Mouse (Mus musculus): ENCODE data around the gene Dmxl2. TPM values are rescaled to one million over a fixed set of nuclear protein-coding genes. Genes with fewer than 3 reads are reported as not detected.

Dmxl2 gene
- polyA plus RNA-seq, 1 experiment from 2014 or later: 7.7 TPM

DNA sequence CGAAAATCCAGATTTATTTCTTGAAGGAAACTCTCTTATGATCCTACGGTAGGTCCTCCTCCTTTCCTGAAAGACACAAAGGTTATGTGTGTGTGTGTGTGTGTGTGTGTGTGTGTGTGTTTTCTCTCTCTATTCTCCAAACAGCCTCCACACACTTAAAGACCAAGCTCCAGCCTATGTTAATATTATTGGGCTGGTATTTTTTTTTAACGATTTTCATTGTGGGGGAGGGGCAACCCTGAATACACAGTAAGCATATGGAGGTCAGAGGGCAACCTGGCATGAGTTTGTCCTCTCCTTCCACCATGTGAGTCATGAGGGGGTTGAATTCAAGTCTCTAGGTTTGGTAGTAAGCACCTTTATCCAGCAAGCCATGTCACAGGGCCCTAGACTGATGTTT, 1.6 kb downstream of the Dmxl2 start:
- Histone ChIP-seq H3K9ac (no peak overlapping the region), H3K4me1 (replicated peaks) (no peaks in the 10 kb centered on the region), H3K4me2 (no peak overlapping the region), H3K27me3 (replicated peaks) (peaks cover 3% of the 10 kb centered on the region), H3K4me3 (no peak overlapping the region), H3K27ac (ENCODE audit: poor library complexity, severe bottlenecking) (no peak overlapping the region), H3K36me3 (no peaks in the 10 kb centered on the region), H3K9me3 (replicated peaks) (no peaks in the 10 kb centered on the region)
- 78% methylated on average over 3 of the region's 3 CpGs for WGBS
- ATAC-seq (ENCODE audit: insufficient number of reproducible peaks, low FRiP score): no peak

- H3K9ac ChIP-seq: no peak overlapping the region
- H3K4me1 ChIP-seq (replicated peaks): no peaks in the 10 kb centered on the region
- H3K4me2 ChIP-seq: no peak overlapping the region
- no peak for ATAC-seq (ENCODE audit: insufficient number of reproducible peaks, low FRiP score)
- H3K27ac ChIP-seq (ENCODE audit: poor library complexity, severe bottlenecking): no peak overlapping the region
- H3K36me3 ChIP-seq: no peaks in the 10 kb centered on the region
- no peaks in the 10 kb centered on the region for H3K9me3 ChIP-seq (replicated peaks)
- 83% methylated on average over 6 of the region's 6 CpGs for WGBS
- H3K4me3 ChIP-seq: no peak overlapping the region
- H3K27me3 ChIP-seq (replicated peaks): no peaks in the 10 kb centered on the region; the same call in 1 of the 2 replicates
These were observed 2.1 kb downstream of the Dmxl2 start for GRCm38 (mm10) chr9:54499291-54499690.

- H3K27me3 ChIP-seq (replicated peaks): no peaks in the 10 kb centered on the region
- H3K4me2 ChIP-seq: no peak overlapping the region
- no peaks in the 10 kb centered on the region for H3K4me1 ChIP-seq (replicated peaks)
- no peak overlapping the region for H3K4me3 ChIP-seq
- no peak overlapping the region for H3K27ac ChIP-seq (ENCODE audit: poor library complexity, severe bottlenecking)
- no peaks in the 10 kb centered on the region for H3K9me3 ChIP-seq (replicated peaks)
- H3K9ac ChIP-seq: no peak overlapping the region
- WGBS: 92% methylated on average over 2 of the region's 2 CpGs
- no peak for ATAC-seq (ENCODE audit: insufficient number of reproducible peaks, low FRiP score)
- no peaks in the 10 kb centered on the region for H3K36me3 ChIP-seq
These were observed 11.0 kb downstream of the Dmxl2 start for GRCm38 (mm10) chr9:54490431-54490830.

DNA sequence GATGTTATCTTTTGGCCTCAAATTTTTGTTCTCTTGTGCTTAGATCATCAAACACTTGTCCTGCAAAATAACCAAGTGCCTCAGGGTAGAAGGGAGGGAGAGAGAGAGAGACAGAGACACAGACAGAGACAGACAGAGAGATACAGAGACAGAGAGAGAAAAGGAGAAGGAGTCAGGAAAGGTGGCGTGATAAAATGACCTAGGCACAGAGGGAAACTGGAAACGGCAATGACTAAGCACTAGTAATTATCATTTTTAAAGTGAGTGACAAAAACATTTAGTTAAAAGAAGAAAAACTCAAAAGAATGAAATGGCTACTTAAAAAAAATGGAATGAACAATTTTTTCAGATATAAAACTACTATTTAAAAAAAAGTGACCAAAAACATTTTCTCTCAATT, 11.8 kb downstream of the Dmxl2 start:
- Histone ChIP-seq H3K27ac (ENCODE audit: poor library complexity, severe bottlenecking) (no peak overlapping the region), H3K36me3 (no peaks in the 10 kb centered on the region), H3K9ac (no peak overlapping the region), H3K4me1 (replicated peaks) (no peaks in the 10 kb centered on the region), H3K27me3 (replicated peaks) (no peaks in the 10 kb centered on the region), H3K9me3 (replicated peaks) (no peaks in the 10 kb centered on the region), H3K4me3 (no peak overlapping the region), H3K4me2 (no peak overlapping the region)
- ATAC-seq (ENCODE audit: insufficient number of reproducible peaks, low FRiP score): no peak
- 74% methylated on average over 2 of the region's 2 CpGs for WGBS

DNA sequence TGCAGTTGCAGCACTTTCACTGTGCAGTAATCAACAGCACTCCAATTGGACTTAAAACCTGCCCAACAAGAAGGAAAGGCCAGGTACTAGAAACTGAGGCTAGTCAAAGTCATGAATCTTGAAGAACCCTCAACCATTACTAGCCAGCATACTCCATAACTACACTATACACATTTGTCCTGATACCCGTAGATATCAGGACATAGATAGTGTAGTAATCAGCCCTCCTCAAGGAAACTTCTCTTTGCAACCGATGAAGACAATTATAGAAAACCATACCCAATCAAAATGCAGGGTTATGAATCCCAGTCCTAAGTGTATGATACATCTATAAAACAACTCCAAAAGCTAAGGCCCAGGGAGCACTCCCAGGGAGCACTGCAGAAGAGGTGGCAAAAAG, 16.5 kb downstream of the Dmxl2 start:
- H3K4me1 ChIP-seq (replicated peaks): no peaks in the 10 kb centered on the region
- H3K9ac ChIP-seq: no peak overlapping the region
- WGBS: 75% methylated on average over 2 of the region's 2 CpGs
- no peaks in the 10 kb centered on the region for H3K27me3 ChIP-seq (replicated peaks)
- H3K27ac ChIP-seq (ENCODE audit: poor library complexity, severe bottlenecking): no peak overlapping the region
- no peak overlapping the region for H3K4me3 ChIP-seq
- H3K36me3 ChIP-seq: no peaks in the 10 kb centered on the region
- no peak overlapping the region for H3K4me2 ChIP-seq
- ATAC-seq (ENCODE audit: insufficient number of reproducible peaks, low FRiP score): no peak
- no peaks in the 10 kb centered on the region for H3K9me3 ChIP-seq (replicated peaks)

GRCm38 (mm10) chr9:54483215-54483614, 18.2 kb downstream of the Dmxl2 start:
- Histone ChIP-seq H3K27me3 (replicated peaks) (no peaks in the 10 kb centered on the region), H3K36me3 (no peaks in the 10 kb centered on the region), H3K4me1 (replicated peaks) (no peaks in the 10 kb centered on the region), H3K9ac (no peak overlapping the region), H3K4me3 (no peak overlapping the region), H3K9me3 (replicated peaks) (no peaks in the 10 kb centered on the region), H3K4me2 (no peak overlapping the region), H3K27ac (ENCODE audit: poor library complexity, severe bottlenecking) (no peak overlapping the region)
- WGBS: 59% methylated on average over 4 of the region's 4 CpGs
- no peak for ATAC-seq (ENCODE audit: insufficient number of reproducible peaks, low FRiP score)

DNA sequence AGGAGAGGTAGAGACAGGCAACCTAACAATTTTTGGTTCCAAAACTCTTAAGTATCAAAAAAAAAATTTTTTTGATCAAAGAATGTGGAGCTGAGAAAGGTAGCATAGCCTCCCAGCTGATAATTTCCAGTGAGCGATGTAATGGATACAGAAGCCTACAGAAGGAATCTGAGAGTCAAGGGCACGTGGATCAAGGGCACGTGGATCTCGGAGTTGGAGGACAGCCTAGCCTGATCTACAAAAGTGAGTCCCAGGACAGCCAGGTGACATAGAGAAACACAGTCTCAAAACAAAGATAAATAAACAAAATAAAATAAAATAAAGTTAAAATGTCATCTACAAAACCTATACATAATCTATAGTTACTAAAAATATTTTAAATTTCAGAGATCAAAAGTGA, 18.7 kb downstream of the Dmxl2 start:
- Histone ChIP-seq H3K27me3 (replicated peaks) (no peaks in the 10 kb centered on the region), H3K4me2 (no peak overlapping the region), H3K4me1 (replicated peaks) (no peaks in the 10 kb centered on the region), H3K9ac (no peak overlapping the region), H3K27ac (ENCODE audit: poor library complexity, severe bottlenecking) (no peak overlapping the region), H3K4me3 (no peak overlapping the region), H3K36me3 (no peaks in the 10 kb centered on the region), H3K9me3 (replicated peaks) (no peaks in the 10 kb centered on the region)
- no peak for ATAC-seq (ENCODE audit: insufficient number of reproducible peaks, low FRiP score)
- whole genome bisulfite sequencing: 77% methylated on average over 4 of the region's 4 CpGs

GRCm38 (mm10) chr9:54479054-54479453, 22.4 kb downstream of the Dmxl2 start:
- Histone ChIP-seq H3K36me3 (no peaks in the 10 kb centered on the region), H3K4me2 (no peak overlapping the region), H3K4me3 (no peak overlapping the region), H3K27ac (ENCODE audit: poor library complexity, severe bottlenecking) (no peak overlapping the region), H3K4me1 (replicated peaks) (no peaks in the 10 kb centered on the region), H3K9ac (no peak overlapping the region), H3K27me3 (replicated peaks) (no peaks in the 10 kb centered on the region), H3K9me3 (replicated peaks) (no peaks in the 10 kb centered on the region)
- 84% methylated on average over 1 of the region's 1 CpGs for WGBS
- ATAC-seq (ENCODE audit: insufficient number of reproducible peaks, low FRiP score): no peak

DNA sequence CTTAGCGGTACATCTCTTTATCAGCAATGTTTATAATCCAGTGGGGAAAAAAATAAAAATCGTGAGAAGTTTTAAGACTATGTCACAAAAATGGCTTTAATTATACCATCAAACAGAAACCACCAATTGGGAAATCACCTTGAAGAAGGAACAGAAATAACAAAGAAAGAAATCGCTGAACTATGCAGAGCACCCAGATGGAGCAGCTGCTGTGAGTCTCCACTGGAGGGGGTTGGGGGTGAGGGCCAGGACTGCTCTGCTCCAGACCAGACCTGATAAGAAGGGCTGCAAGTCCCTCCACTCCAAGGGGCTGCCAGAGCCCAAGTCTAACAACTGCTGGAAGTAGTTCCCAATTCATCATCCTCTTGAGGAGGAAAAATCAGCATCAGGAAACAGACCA, 23.3 kb downstream of the Dmxl2 start:
- ATAC-seq (ENCODE audit: insufficient number of reproducible peaks, low FRiP score): no peak
- Histone ChIP-seq H3K27me3 (replicated peaks) (no peaks in the 10 kb centered on the region), H3K36me3 (no peaks in the 10 kb centered on the region), H3K4me2 (no peak overlapping the region), H3K27ac (ENCODE audit: poor library complexity, severe bottlenecking) (no peak overlapping the region), H3K4me1 (replicated peaks) (no peaks in the 10 kb centered on the region), H3K4me3 (no peak overlapping the region), H3K9ac (no peak overlapping the region), H3K9me3 (replicated peaks) (no peaks in the 10 kb centered on the region)
- 60% methylated on average over 3 of the region's 3 CpGs for whole genome bisulfite sequencing

DNA sequence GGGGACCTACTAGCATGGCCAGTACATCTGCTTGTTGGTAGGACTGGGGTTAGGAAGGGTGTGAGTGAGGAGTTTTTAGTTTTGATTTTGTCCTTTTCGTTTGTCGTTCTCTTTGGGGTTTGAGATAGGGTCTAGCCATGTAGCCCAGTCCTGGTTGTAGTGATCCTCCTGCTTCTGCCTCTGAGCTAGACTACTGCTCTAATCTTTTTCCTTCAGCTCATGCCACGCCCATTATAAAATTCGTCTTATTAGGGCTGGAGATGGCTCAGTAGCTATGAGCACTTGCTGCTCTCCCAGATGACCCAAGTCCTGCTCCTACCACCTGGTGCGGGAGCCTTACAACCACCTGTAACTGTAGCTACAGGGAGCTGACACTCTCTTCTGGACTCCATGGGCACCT, 26.9 kb downstream of the Dmxl2 start:
- no peaks in the 10 kb centered on the region for H3K4me1 ChIP-seq (replicated peaks)
- 84% methylated on average over 5 of the region's 5 CpGs for WGBS
- H3K9ac ChIP-seq: no peak overlapping the region
- no peak overlapping the region for H3K27ac ChIP-seq (ENCODE audit: poor library complexity, severe bottlenecking)
- ATAC-seq (ENCODE audit: insufficient number of reproducible peaks, low FRiP score): no peak
- no peak overlapping the region for H3K4me3 ChIP-seq
- H3K27me3 ChIP-seq (replicated peaks): no peaks in the 10 kb centered on the region
- no peaks in the 10 kb centered on the region for H3K9me3 ChIP-seq (replicated peaks)
- no peak overlapping the region for H3K4me2 ChIP-seq
- no peaks in the 10 kb centered on the region for H3K36me3 ChIP-seq

GRCm38 (mm10) chr9:54474031-54474430, 27.4 kb downstream of the Dmxl2 start:
- WGBS: 68% methylated on average over 4 of the region's 4 CpGs
- Histone ChIP-seq H3K36me3 (no peaks in the 10 kb centered on the region), H3K27ac (ENCODE audit: poor library complexity, severe bottlenecking) (no peak overlapping the region), H3K4me2 (no peak overlapping the region), H3K9me3 (replicated peaks) (no peaks in the 10 kb centered on the region), H3K9ac (no peak overlapping the region), H3K27me3 (replicated peaks) (no peaks in the 10 kb centered on the region), H3K4me3 (no peak overlapping the region), H3K4me1 (replicated peaks) (no peaks in the 10 kb centered on the region)
- ATAC-seq (ENCODE audit: insufficient number of reproducible peaks, low FRiP score): no peak

- H3K27ac ChIP-seq (ENCODE audit: poor library complexity, severe bottlenecking): no peak overlapping the region
- ATAC-seq (ENCODE audit: insufficient number of reproducible peaks, low FRiP score): no peak
- H3K4me2 ChIP-seq: no peak overlapping the region
- H3K9me3 ChIP-seq (replicated peaks): no peaks in the 10 kb centered on the region
- H3K36me3 ChIP-seq: no peaks in the 10 kb centered on the region
- H3K4me3 ChIP-seq: no peak overlapping the region
- H3K4me1 ChIP-seq (replicated peaks): no peaks in the 10 kb centered on the region
- H3K27me3 ChIP-seq (replicated peaks): no peaks in the 10 kb centered on the region
- 11% methylated on average over 3 of the region's 3 CpGs for WGBS
- no peak overlapping the region for H3K9ac ChIP-seq
These were observed 28.6 kb downstream of the Dmxl2 start for GRCm38 (mm10) chr9:54472784-54473183.
